Mouse (Mus musculus) spleen, adult 2 months (tissue): ENCODE results near the gene Mfng.

Experiments used
- CTCF ChIP-seq: fragments of 200-500 bp; IDR thresholded peaks from 2 replicates; pipeline ENCODE4 v1.5.1; 2011; ENCODE audit warnings: mild to moderate bottlenecking, inconsistent platforms; ENCODE audit not compliant: insufficient read depth, insufficient read length, insufficient replicate concordance; ENCODE audit errors: extremely low read depth
- POLR2A ChIP-seq: fragments of 200-500 bp; IDR thresholded peaks from 2 replicates; pipeline ENCODE4 v1.6.1; 2011; ENCODE audit warnings: low read depth, low read length, inconsistent platforms

DNA sequence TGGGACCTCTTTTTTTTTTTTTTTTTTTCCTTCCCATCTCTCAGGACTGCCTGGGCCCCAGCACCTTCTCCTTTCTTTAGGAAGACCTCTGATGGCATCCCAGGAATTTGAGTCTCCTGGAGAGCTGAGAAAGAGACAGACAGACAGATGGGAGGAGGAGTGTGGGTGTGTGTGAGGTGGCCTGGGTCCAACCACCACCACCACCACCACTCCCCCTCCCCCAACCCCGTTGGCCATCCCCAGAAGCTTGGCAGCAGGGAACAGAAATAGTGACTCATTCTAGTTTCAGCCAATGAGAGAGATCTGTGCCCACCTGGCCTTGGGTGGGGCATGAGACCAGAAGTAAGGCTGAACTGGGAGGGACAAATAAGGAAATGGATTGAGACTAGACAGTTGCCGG is 33.3 kb upstream of the Mfng start:
- TF ChIP-seq CTCF: no peak
- TF ChIP-seq POLR2A: no peak
